Mouse (Mus musculus) cerebellum, adult 2 months (tissue): ENCODE data around the gene Ahsg.

Experiments
- CTCF ChIP-seq: fragments of 200-500 bp; IDR thresholded peaks from 2 replicates; pipeline ENCODE4 v1.5.1; 2011; ENCODE audit warnings: low read depth, mild to moderate bottlenecking, control low read depth, low read length, moderate library complexity, borderline replicate concordance; ENCODE audit not compliant: insufficient read depth
- POLR2A ChIP-seq: fragments of 200-500 bp; IDR thresholded peaks from 2 replicates; pipeline ENCODE4 v1.6.1; 2011; ENCODE audit warnings: low read length, control low read depth, borderline replicate concordance; ENCODE audit not compliant: insufficient read depth

DNA sequence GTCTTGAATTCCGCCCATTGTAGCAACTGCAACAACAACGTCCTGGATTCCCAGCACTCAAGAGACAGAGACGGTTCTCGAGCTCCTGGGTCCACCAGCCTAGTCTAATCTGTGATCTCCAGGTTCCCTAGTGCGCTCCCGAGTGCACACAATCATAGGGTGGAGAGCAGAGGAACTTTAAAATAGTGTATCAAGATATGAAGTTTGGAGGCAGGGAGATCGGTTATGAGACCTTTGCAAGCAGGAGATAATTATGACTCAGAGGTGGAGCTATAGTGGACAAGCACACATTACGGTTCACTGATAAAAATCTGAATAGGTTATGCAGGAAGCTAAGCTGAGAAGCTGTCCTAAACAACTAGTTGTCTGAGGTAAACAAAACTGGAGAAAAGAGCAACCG lies 34.3 kb upstream of the Ahsg start:
- TF ChIP-seq CTCF = no peak
- no peak for TF ChIP-seq POLR2A
